Mouse (Mus musculus) layer of hippocampus, postnatal 14 days (tissue): ENCODE measurements around the gene Vasp. TPM values are rescaled to one million over a fixed set of nuclear protein-coding genes. Genes with fewer than 3 reads are reported as not detected.

ENCODE experiments used
- DNase-seq, 2 experiments: peaks; one replicate each; pipeline ENCODE4 v3.0.0; 2021 to 2022; ENCODE audit warnings: low spot score in 2 of 2, mixed read lengths in 1 of 2
- total RNA-seq, 2 experiments: library from RNA; stranded (reverse); gene quantifications; 2 replicates each; pipeline ENCODE4 v1.2.3; 2021

Gene Vasp
- total RNA-seq, 2 experiments from 2014 or later: 23.2 to 24.2 TPM

DNA sequence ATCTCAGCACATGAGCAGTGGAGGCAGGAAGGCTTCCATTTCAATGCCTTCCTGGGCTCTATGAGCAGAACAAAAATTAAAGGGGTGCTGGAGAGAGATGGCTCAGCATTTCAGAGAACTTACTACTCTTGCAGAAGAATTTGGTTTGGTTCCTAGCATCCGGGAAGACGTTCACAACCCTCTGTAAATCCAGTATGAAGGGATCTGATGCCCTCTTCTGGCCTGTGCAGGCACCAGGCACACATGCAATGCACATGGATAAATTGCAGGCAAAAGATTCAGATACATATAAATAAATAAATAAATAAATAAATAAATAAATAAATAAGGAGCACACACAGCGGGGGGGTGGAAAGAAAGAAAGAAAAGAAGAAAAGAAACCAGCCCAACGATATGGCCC, 4.6 kb upstream of the Vasp start:
- DNase-seq: no peak

DNA sequence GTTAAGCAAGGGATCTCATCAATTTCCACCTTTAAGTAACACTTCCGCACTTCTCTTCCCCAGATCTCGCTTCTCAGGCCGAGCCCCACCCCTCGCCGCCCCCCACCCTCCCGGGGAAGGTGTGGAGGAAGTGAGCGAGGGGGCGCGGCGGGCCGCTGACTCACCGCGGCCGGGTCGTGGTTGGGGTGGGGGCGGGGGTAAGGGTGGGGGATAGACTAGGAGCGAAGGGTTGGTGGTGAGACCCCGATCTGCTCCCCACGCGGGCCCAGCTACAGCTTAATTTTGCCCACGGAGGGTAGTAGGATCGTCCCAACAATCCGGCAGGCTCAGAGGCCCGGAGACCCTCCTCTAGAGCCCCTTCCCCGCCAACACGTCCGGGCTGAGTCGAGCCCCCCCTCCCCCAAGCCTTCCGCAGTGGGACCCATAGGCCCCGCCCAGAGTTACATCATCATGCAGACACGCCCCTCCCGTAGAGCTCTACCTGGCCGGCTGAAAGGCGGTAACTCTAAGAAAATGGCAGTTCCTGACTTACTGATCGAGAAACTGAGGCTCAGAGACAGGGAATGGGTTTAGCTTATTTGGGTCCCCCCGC, 652 bp upstream of the Vasp start:
- no peak for DNase-seq

DNA sequence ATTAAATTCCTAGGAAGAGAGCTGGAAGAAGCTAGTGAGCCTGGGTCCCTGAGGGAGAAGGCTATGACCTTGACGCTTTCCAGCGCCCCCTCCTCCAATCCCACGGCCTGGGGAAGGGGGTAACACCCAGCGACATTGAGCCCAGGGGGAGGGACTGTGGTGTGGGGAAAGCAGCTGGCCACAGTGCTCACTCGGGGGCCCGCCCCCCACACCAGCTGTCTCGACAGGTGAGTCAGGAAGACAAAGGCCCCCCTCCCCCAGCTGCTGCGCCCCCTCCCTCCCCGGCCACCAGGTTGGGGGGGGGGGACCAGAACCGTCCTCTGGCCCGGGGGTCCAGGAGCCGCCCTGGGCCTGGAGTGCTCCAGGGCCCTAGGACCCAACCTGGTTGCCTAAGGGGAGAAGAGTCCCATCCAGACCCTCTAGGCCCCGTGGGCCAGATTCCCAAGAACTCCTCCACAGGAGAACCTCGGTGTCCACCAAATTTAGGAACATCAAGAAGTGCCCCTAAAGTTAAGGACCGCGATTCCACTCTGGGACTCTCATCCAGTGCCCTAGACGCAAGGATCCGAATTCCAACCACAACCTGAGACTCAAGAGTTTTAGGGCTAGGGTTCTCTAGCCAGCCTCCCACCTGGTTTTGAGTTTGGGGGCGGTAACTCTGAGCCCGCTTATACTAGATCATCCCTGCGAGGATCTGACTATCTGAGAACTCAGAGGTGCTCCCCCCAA, 944 bp downstream of the Vasp start:
- no peak for DNase-seq

DNA sequence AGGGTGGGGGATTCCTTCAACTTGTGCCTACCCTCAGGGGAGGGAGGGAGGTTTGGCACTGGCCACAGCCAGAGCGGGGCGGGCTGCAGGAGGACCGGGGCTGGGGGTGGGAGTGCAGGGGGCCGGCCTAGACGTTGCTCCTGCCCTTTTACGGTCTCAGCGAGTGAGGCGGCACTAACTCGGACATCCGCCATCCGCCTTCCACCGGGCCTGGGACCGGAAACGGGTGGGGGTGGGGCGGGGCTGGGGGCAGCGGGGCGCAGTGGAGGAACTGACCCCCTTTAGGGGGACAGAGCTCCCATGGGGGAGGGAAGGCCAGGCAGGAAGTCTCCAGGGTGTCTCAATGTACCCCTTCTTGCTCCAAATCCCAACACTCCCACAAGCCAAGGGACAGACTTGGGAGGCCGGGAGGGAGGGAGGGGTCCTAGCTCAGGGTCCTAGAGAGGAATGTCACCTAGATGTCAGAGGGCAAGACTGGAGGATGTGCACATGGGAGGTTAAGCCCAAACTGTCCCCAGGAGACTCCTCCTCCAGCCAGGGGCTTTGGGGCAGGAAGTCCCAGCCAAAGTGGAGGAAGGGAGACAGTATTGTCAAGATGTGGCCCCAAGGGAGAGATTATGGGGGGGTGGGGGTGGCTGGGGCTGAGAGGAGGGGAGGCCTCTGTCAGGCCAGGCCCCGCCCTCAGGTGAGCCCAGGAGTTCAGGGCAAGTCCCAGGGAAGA, 1.7 kb downstream of the Vasp start:
- DNase-seq: no peak

DNA sequence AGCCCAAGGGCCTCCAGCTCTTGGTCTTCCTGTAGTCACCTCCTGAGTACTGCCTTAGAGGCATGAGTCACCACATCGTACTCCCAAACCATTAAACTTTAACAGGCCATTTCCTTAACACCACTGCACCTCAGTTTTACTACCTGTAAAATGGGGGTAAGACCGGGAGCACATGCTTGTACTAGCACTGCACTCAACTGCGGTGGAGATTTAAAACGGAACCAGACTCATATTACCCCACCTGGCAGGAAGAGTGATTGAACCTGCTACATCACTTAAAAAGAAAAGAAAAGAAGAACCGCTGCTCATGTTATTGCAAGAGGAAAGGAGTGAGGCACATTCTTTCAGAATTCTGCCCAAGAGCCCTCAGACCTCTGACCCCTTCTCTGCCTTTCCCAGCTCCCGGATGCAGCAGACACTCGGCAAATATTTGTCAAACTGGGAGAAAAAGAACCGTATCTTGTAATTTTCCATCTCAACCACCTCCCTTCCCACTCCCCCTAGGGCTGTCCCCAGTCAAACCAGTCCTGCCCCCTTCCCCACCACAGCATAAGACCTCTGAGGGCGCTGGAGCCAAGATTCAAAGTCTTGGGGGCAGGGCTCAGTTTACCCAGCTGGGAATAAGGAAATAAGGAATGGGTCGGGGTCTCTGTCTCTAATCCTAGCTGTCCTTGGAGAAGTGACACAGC, 2.5 kb downstream of the Vasp start:
- no peak for DNase-seq

DNA sequence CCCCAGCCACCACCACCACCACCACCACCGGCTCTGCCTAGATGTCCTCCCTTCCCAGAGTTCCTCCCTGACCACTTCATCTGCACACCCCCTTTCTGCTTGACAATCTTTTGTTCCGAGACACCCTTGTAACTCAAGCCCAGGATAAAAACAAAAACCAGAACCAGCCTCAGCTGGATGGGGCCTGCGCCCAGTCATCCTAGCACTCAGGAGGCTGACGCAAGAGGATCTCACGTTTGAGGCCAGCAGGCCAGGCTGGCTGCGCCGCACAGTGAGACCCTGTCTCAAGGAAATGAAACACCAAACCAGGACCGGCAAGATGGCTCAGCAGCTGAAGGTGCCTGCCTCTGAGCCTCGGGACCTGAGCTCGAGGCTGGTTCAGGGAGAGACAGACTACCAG, 4.6 kb downstream of the Vasp start:
- no peak for DNase-seq

DNA sequence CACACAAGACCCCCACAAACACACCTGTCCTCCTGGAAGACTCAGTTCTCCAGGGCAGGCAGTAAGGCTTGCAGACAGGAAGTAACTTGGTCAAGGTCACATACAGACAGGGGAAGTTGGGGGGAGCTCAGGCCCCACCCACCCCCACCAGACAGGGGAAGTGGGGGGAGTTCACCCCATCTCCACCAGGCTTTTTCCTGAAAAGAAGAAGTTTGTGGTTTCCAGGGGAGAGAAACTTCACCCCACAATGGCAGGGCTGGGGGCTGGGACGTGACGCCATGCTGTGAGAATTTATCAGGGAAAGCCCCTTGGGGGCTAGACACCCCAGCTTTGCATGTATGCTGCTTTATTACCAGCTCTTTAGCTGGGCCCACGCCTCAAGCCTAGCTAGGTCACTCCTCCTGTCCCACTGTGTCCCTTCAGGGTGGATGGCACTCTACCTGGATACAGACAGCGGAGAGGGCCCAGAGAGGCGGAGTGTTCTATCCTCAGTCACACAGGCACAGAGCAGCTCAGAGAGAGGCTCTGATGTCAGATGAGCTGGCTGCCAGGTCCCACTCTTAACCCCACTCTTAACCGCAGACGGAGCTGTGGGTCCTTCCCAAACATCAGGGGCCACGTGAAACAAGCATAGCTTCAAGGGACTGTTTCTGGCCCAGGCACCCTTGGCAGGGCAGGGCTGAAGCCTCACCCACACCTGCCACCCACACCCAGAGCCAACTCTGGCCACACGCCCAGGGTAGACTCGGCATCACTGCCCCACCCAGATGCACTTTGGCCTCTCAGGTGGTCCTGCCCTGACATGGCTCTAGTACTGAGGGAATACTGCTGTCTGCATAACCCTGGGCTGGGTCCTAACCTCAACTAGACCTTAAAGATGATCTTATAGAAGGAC, 5.4 kb downstream of the Vasp start:
- no peak for DNase-seq

DNA sequence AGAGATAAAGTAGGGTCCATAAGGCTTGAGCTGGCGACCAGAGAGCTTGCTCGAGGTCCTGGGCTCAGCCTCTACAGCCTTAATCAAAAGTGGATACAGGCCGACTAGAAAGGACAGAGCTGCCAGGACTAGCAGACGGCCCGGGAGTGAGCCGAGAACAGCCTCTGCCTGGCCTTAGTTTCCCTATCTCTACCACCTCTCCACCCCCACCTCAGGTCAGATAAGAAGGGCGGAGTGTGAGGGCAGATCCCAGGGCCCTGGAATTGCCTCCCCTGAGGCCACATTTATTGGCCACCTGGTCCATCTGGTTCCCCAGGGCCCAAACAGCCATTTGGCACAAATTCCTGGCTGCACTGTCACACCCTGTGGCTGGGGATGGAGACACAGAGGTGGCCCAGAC, 6.5 kb downstream of the Vasp start:
- no peak for DNase-seq

DNA sequence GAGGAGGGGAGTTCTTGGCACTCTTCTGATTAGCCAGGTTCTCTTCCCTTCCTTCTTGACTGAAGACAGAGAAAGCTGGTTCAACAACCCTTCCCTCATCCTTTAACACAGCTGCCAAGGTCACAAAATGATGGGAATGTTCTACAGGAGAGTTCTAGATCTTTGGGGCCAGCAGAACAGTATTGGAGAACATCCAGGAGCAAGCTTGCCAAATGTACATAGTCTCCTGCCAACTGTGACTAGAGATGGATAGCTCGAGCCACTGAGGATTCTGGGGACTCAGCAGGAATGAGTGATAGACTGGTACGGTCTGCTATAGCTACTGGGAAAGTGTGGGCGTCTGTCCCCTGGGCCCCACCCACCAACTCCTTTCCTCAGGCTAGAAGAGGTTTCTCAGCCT, 13.3 kb downstream of the Vasp start:
- no peak for DNase-seq

DNA sequence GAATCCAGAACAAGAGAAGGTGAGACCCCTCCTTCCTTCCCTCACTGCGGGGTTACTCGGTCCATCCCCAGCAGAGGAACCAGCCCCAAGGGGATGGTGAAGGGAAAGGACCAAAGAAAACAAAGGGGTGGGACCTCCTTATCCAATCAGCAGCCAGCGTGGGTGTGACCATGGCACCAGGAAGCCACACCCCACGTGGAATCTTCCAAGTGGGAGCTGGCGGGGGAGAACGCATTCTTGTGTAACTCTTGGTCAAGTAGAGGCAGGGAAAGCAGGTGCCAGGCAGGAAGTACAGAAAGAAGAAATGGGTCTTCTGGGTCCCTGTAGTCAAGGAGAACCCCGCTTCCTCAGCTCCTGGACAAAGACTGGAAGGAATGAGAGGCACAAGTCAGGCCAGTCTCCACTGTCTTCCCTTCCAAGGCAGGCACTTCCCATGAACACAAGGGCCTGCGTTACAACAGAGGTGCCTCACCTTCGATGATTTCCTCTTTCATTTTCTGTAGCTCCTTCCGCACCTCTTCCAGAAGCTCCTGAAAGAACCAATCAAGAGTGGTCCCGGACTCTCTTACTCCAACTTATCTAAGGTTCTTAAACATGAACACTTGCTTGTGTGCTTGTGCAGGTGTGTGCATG, 14.1 kb downstream of the Vasp start:
- DNase-seq: peak in 1 of 2 experiments; percentile 67

DNA sequence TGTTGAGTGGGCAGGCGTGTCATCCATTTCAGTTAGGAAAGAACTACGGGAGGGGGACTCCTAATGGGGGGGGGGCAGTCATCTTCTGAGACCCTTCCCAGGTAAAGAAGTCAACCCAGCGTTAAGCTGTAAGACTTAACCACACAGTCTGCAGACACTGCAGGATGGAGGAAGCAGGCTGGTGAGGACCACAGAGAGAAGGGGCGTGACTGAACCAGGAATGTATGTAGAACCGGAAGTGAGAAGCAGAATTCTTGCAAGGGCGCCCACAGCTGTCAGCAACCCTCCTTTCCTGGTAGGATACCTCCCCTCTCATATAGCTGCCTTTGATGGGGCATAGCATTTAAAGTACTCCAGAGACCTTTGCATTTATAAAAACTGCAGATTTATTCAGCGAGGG, 15.1 kb downstream of the Vasp start:
- no peak for DNase-seq

DNA sequence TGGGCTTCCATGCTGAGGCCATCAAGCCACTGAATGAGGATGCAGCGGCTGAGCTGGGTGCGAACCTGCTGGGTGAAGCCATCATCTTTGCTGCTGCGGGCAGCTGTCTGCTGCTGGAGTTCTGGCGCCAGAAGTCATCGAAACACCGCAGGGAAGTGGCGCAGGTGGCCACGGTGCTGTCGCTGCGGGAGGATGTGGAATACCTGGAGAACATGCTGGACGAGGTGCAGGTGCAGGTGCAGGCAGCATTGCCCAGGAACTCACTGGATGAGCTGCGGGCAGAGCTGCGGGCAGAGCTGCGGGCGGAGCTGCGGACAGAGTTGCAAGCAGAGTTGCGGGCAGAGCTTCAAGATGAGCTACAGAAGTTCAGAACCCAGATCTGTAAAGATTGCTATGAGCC, 16.2 kb downstream of the Vasp start:
- no peak for DNase-seq

DNA sequence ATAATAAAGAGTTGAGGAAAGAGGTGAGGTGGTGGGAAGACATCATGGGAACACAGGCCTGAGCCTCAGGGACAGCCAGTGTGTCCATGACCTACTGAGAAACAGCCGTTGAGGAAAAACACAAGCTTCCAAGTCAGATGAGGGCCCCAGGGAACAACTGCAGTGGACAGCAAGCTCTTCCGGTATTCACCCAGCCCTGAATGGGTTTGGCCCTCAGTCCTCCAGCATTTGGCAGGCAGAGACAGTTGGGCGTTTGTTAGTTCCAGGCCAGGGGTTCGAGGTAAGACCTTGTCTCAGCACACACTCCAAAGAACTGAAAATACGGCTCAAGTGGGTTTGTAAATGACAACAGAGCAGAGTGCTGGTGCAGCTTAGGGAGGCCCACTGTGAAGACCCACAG, 18.2 kb downstream of the Vasp start:
- no peak for DNase-seq

DNA sequence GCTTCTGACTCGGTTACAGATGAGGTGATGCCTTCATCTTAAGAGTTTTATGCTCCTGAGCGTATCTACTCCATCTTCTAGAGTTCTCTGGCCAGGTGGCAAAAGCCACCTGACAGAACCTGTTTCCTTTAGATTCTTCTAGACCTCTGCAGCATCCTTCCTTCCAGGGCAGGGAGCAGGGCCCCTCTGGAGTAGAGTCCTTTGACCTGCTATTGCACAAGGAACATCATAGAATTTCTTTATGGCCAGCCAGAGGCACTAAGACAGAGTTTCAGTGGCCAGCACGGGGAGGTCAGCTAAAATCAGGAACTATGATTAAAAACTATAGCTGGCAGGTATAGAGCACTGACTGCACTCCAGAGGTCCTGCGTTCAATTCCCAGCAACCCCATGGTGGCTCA, 19.5 kb downstream of the Vasp start:
- DNase-seq: no peak

DNA sequence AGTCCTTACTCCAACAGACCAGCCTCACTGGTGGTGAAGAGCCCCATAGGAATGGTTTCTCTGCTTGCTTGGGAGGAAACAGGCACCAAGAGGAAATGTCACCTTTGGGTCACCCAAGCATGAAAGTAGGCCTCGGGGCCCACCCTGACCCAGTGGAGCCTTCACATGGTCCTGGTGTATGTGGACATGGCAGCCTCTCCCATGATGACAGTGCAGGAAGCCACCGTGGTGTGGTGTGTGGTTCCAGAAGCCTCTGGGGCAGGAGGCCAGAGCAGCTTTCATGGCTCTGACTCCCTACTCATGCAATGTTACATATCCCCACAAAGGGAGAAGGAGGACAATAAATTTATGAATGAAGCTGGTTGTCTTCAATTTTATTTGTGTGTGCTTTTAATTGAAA, 24.1 kb downstream of the Vasp start:
- DNase-seq: no peak

DNA sequence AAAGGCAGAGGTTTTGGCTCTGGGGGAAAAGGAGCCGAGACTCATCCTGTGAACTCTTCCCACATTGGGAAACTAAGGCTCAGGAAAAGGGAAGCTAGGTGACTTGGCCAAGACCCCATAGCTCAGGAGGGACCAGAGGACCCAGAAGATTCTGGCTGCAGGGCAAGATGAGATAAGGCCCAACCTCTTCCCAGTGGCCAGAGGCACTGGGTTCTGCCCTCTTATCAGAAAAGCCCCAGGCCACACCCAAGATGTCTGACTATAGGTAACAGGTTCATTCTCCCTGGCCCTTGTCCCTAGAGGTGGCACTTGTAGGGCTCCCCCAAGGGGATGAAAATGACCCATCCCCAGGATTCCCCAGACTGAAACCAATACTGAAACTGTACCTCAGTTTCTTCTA, 24.8 kb downstream of the Vasp start:
- DNase-seq: no peak

DNA sequence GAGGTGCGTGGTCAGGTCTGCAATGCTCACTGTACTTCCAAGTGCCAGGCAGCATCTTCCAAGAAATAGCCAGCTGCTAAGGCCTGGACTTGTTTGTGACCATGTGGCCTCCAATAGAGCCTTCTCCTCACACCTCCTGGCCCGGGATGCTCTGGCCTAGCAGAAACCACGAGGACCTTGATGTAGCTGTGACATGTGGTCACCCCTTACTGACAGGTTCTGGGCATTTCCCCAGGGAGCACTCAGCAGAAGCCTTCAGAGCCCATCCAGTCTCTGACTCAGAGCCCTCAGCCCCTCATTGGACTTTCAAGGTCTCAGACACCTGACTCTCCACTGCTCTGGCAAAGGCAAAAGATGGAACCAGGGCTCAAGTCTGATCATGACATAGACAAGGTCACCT, 26.5 kb downstream of the Vasp start:
- DNase-seq: no peak

DNA sequence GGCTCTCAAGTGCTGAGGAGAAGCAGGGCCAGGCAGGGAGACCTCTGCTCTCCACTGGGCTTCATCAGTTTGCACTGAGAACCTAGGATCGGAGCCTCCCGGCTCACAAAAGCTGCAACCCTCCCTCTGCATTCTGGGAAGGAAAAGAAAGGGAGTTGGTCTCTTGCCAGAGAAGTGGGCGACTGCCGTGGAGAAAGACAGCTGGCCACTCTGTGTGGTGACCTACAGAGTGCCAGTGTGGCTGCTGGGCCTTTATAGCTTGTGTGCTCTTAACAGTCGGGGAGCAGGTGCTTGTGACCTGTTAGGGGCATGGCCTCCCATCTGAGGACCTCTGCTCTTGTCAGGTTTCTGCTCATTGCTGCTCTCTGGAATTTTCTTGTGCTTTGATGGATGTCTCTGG, 27.8 kb downstream of the Vasp start:
- no peak for DNase-seq

DNA sequence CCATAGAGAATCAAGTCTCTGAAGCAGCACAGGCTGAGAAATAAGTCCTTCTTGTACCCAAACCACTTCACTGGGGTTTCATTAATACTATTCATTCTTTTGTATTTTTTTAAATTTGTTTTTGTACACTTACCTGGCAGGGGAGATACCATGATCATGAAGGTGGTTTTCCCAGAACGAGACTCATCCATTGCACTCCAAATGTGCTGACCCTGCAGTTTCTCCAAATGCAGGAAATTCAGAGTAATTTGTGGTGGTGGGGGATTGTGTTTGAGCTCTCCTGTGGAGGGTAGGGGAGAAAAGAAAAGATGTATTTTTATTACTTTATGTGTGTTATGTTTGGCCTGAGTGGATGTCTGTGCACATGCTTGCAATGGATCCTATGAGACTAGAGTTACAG, 29.6 kb downstream of the Vasp start:
- DNase-seq: no peak

DNA sequence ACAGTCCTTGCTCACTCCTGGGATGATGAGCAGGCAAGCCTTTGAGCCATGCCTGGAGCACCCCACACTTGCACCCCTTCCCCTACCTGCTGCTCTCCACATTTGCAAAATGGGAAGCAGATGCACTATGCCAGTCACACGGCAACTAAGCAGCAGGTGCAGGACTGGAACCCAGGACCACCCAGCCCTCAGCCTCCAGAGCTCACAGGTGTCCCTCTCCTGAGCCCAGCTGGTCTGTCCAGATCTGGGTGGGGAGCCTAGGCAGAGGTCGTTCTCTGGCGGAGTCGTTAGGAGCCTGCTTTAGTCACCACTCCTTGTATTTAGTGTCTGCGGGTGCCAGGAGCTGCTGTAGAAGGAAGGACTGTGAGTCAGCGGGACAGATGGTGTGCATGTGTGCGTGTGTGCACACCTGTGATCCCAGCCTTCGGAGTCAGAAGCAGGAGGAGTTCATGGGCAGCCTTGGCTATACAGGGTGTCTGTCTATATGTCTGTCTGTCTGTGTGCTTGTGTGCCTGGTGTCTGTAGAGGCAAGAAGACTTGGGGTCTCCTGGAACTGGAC, 30.6 kb downstream of the Vasp start:
- no peak for DNase-seq
